Mouse (Mus musculus) frontal cortex, postnatal 25 days (tissue): ENCODE data around the gene Eral1.

Source experiments
- DNase-seq, 2 experiments: peaks; one replicate each; pipeline ENCODE4 v3.0.0; 2022; ENCODE audit warnings: low spot score in 2 of 2

The Eral1 gene

DNA sequence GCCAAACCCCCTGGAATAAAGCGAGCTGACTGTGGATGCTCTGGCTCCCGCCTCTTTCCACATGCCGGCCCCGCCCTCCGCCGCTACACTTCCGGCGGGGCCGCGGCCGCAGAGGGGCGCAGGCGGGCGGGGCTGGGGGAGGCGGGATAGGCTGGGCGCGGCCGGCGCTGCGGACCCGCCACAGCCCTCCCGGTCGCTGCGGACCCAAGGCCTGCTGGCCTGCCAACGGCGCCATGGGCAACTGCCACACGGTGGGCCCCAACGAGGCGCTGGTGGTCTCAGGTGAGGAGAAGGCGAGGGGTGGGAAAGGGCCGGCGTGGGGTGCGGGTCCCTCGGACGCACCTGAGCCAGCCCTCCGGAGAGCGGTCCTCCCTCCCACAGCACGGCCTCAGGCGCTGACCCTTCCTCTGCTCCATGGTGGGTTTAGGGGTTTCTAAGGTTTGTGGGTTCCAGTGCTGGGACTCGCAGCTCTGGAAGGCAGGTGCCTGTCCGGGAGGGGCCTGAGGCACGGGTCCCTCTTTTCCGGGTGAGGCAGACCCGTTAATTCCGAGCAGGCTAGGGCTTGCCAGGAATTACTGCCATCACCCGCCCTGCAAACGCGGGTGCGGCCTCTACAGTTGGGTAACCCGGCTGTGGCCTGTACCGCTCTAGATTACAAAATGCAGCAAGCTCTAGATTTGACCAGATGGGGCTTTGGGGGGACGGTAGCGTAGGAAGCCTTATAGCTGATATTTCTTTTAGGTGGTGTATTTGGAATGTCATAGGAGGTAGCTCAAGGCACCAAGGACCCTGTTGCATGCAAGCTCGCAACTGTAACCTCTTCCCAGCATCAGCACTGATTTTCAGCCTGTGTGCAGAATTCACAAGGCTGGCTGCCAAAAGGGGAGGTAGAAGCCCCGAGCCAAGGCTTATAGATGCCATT is 42.1 kb downstream of the Eral1 start, which contains the start of gene Flot2:
Flot2 (plus strand) TSS at position 101 of the 922 bp plus-strand sequence.
- DNase-seq: no peak

DNA sequence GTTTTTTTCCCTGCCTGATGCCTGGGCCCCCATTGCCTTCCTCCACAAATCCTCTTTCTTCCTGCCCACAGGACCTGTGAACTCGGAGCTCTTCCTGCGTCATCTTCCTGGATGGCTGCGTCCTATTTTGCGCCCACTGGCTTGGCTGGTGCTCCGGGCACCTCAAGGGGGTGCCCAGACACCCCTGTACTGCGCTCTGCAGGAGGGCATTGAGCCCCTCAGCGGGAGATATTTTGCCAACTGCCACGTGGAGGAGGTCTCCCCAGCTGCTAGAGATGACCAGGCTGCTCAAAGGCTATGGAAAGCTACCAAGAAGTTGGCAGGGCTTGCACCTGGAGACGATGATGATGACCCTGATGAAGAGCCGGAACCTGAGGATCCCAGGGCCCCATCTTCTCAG is 43.4 kb downstream of the Eral1 start:
- no peak for DNase-seq

DNA sequence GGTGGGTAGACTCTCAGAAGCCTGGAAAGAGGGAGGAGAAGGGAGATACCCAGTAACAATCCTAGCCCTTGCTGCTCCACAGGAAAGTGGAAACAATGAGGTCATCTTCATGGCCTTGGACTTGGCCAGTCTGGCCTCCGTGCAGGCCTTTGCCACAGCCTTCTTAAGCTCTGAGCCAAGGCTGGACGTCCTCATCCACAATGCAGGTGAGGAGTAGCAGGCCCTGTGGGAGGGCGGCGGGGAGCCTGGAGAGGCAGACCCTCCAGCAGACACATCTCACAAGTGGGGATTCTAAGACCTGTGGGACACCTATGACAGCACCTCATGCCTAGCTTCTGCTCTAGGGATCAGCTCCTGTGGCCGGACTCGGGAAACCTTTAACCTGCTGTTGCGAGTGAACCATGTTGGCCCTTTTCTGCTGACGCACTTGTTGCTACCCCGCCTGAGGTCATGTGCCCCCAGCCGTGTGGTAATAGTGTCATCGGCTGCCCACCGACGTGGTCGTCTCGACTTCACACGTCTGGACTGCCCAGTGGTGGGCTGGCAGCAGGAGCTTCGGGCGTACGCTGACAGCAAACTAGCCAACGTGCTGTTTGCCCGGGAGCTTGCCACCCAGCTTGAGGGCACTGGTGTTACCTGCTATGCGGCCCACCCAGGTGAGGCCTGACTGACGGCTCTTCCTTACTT is 46.1 kb downstream of the Eral1 start:
- DNase-seq: no peak

DNA sequence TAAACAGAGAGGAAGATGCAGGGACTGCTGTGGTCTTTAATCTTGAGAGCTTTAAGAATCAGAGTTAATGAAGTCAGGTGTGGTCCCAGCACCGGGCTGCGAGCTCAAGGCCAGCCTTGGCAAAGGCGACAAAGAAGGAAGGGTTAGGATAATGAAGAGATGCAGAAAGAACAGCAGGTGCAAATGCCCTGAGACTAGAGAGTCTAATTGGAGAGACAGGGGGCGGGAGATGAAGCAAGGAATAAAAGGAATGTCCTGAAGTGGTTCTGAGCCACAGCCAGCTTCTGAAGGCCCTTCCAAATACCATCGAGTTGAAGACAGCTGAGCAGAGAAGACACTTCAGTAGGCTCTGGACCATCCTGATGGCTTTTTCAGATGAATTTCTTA is 47.4 kb downstream of the Eral1 start:
- DNase-seq: no peak

DNA sequence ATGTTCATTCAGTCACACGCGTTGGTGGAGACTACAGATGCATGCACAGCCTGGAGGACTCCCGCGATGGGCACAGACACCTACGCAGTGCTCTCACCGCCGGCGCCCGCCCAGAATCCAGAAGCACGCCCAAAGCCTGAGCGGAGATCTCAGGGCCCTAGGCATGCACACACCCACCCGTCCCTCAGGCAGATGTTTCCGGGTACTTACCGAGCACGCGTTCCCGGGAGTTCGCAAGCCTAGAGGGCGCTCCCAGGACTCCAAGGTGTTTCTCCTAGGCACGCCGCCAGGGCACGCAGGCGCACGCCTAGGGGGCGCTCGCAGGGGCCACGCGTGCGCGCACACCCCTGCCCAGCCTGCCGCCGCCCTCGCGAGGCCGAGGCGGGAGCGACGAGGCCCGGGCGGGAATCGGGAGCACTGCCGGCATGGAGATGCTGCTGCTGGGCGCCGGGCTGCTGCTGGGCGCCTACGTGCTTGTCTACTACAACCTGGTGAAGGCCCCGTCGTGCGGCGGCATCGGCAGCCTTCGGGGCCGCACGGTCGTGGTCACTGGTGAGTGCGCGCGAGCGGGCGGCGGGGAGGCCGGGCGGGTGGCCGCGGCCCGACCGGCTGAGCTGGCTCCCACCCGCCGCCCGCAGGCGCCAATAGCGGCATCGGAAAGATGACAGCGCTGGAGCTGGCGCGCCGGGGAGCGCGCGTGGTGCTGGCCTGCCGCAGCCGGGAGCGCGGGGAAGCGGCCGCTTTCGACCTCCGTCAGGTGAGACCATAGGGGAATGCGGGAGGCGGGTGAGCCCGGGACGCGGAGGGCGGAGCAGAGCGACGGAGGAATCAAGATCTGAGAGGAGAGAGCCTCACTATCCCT is 48.0 kb downstream of the Eral1 start, which contains the start of gene Dhrs13:
Dhrs13 (plus strand) TSS at position 334 of the 862 bp plus-strand sequence.
- peak; percentile 77 to 85 for DNase-seq

DNA sequence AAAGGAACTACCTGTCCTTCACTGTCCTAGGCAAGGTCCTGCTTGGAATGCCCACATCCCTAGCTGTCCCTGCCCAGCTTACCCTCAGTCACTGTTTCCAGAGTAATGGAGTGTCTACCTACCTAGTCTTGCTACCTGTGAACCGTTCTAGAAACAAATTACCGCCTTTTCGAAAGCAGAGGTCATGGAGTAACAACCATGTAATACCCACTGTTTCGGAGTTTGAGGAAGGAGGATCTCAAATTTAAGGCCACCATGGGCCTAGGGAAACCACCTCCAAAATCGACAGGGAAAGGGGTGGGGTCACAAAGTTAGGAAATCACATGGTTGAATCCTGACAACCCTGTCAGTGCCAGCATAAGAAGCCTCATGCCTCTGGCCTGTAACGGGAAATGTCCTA is 48.8 kb downstream of the Eral1 start:
- DNase-seq: no peak

DNA sequence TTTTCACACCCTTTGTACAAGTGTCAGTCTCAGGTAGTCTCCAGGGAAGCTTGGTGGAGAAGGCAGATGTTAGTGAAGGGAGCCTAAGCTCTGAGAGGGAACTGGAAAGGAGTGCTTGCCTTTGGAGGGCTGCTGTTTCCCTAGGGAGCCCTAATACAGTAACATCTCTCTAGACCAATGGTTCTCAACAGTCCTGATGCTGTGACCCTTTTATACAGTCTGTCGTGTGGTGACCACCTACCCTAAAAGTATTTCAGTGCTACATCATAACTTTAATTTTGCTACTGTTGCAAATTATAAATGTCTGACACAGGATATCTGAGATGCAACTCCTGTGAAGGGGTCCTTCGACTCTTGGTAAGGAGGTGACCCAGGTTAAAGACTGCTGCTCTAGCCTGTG is 49.6 kb downstream of the Eral1 start:
- DNase-seq: no peak

DNA sequence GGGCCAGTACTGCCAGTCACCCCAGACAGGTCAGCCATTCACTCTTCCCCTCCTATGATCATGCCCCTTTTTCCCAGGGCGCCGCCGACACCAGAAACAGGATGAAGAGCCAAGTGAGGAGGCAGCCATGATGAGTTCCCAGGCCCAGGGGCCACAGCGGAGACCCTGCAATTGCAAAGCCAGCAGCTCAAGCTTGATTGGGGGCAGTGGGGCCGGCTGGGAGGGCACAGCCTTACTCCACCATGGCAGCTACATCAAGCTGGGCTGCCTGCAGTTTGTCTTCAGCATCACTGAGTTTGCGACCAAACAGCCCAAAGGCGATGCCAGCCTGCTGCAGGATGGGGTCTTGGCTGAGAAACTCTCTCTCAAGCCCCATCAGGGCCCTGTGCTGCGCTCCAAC is 50.9 kb downstream of the Eral1 start:
- no peak for DNase-seq

DNA sequence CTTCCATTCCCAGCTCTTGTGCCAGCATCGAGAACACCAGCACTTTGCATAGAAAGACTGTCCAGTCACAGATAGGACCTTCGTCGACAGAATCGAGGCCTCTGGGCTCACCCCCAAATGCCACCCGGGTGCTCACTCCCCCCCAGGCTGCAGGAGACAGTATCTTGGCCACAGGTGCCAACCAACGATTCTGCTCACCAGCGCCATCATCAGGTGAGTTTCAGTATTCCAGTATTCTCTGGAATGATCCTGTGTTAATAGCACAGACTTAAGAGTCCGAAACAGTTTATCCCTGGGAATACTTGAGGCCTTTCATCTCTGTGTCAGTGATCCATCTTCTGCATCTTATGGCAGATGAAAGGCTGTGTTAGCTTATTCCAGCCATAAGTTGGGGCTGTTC is 56.6 kb downstream of the Eral1 start:
- DNase-seq: no peak
